8 mouse cellular contexts compared by ENCODE assay signal in the genomic region with DNA sequence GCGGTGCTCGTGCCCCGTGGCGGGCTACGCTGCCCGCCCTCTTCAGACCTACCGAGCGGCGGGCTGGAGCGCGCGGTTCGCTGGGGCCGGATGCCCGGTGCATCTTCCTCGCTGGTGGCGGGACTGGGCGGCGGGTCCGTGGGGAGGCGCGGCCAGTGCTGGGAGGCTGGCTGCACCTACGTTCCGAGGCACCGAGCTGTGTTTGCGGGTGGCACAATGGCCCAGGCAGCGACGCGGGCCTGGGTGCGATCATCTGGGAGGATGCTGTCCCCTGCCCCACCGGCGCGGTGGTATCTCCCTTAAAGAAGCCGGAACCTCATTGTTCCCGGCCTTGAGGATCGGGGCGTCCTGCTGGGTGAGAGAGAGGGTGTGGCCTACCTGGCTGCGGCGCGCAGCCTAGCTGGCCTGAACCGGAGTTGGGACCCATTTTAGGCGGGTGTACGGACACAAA. TPM values are rescaled to one million over a fixed set of nuclear protein-coding genes. Genes with fewer than 3 reads are reported as not detected.
DNase-seq lines count a peak whose midpoint lies in the region; ATAC-seq and TF ChIP-seq lines count a peak whose summit lies in the region.

A gene (minus strand): TSS at position 321 of the 451 bp plus-strand sequence.

- H3K9ac ChIP-seq in embryonic facial prominence, embryonic 11.5 days (replicated peaks; ENCODE audit: low read length), result peak within 1 kb of the TSS; percentile 99
- peak within 1 kb of the TSS; percentile 94 for H3K9ac ChIP-seq in heart, adult 2 months (ENCODE audit: low read depth, low read length)
- peak within 1 kb of the TSS; percentile 96 for H3K9ac ChIP-seq in limb, embryonic 14.5 days (ENCODE audit: low read depth, low read length, severe bottlenecking)
- H3K9ac ChIP-seq in midbrain, embryonic 16.5 days (ENCODE audit: low read depth, low read length), result peak within 1 kb of the TSS; percentile 100

- under 1% methylated on average over 43 of the region's 43 CpGs for WGBS in embryonic facial prominence, embryonic 11.5 days
- under 1% methylated on average over 43 of the region's 43 CpGs for WGBS in heart, adult 2 months
- 4% methylated on average over 33 of the region's 43 CpGs for WGBS in limb, embryonic 14.5 days
- WGBS in midbrain, embryonic 16.5 days, result under 1% methylated on average over 37 of the region's 43 CpGs

- H3K4me3 ChIP-seq in embryonic facial prominence, embryonic 11.5 days (ENCODE audit: low read depth, low read length), result peak within 1 kb of the TSS; percentile 98
- H3K4me3 ChIP-seq in heart, adult 2 months, result peak within 1 kb of the TSS; percentile 94
- peak within 1 kb of the TSS; percentile 100 for H3K4me3 ChIP-seq in limb, embryonic 14.5 days (replicated peaks; ENCODE audit: low read length)
- H3K4me3 ChIP-seq in midbrain, embryonic 16.5 days (ENCODE audit: low read depth, low read length), result peak within 1 kb of the TSS; percentile 81

- TF ChIP-seq POLR2A in heart, adult 2 months (IDR thresholded peaks at IDR 0.05; ENCODE audit: insufficient read depth, low read depth, low read length), result no peak
- TF ChIP-seq POLR2A in limb, embryonic 14.5 days (IDR thresholded peaks at IDR 0.05; ENCODE audit: borderline replicate concordance, extremely low read depth, insufficient read depth, insufficient read length), result 0 out of 2 replicates have a peak, but pooled peaks have one; percentile 36

- no peaks in the 10 kb centered on the region for H3K9me3 ChIP-seq in embryonic facial prominence, embryonic 11.5 days (replicated peaks; ENCODE audit: control insufficient read depth, low read length)
- H3K9me3 ChIP-seq in limb, embryonic 14.5 days (ENCODE audit: control insufficient read depth, low read length), result no peaks in the 10 kb centered on the region
- no peaks in the 10 kb centered on the region for H3K9me3 ChIP-seq in midbrain, embryonic 16.5 days (replicated peaks; ENCODE audit: control insufficient read depth, low read length, poor library complexity, severe bottlenecking)

- peak within 1 kb of the TSS; percentile 92 for H3K4me2 ChIP-seq in embryonic facial prominence, embryonic 11.5 days (ENCODE audit: low read depth, low read length)
- H3K4me2 ChIP-seq in limb, embryonic 14.5 days (replicated peaks; ENCODE audit: low read depth, low read length, severe bottlenecking), result peak within 1 kb of the TSS; percentile 86
- H3K4me2 ChIP-seq in midbrain, embryonic 16.5 days (ENCODE audit: low read length), result peak within 1 kb of the TSS; percentile 96

- no peak for TF ChIP-seq CTCF in heart, adult 2 months (IDR thresholded peaks at IDR 0.05)

- intact Hi-C loops in heart, adult 2 months (cut with DNase I), result loop anchor here (1.0 to 10.0 kb wide), 4 partner anchors 19 to 637 kb away; a partner anchor contains a TSS

- peak within 1 kb of the TSS; percentile 100 for H3K27ac ChIP-seq in embryonic facial prominence, embryonic 11.5 days (replicated peaks; ENCODE audit: low read depth, low read length)
- H3K27ac ChIP-seq in heart, adult 2 months, result peak within 1 kb of the TSS; percentile 94
- peak within 1 kb of the TSS; percentile 98 for H3K27ac ChIP-seq in limb, embryonic 14.5 days (replicated peaks; ENCODE audit: low read depth, low read length)
- H3K27ac ChIP-seq in midbrain, embryonic 16.5 days (ENCODE audit: low read length), result peak within 1 kb of the TSS; percentile 100

- 0 out of 2 replicates have a peak, but pooled peaks cover 2% of the 10 kb centered on the region for H3K4me1 ChIP-seq in embryonic facial prominence, embryonic 11.5 days (ENCODE audit: control insufficient read depth, insufficient read depth, low read length)
- H3K4me1 ChIP-seq in heart, adult 2 months (ENCODE audit: control insufficient read depth, insufficient read depth, low read length), result peaks cover 4% of the 10 kb centered on the region
- H3K4me1 ChIP-seq in limb, embryonic 14.5 days (ENCODE audit: control insufficient read depth, insufficient read depth, low read length), result peaks cover 8% of the 10 kb centered on the region
- H3K4me1 ChIP-seq in midbrain, embryonic 16.5 days (ENCODE audit: control insufficient read depth, insufficient read depth, low read length), result peaks cover 17% of the 10 kb centered on the region

- peaks cover 4% of the 10 kb centered on the region; the same call in 1 of the 2 replicates for H3K36me3 ChIP-seq in embryonic facial prominence, embryonic 11.5 days (replicated peaks; ENCODE audit: control insufficient read depth, insufficient read depth, low read depth, low read length)
- no peaks in the 10 kb centered on the region for H3K36me3 ChIP-seq in heart, adult 2 months (ENCODE audit: control insufficient read depth, insufficient read depth, low read length)
- peaks cover 17% of the 10 kb centered on the region for H3K36me3 ChIP-seq in limb, embryonic 14.5 days (ENCODE audit: control insufficient read depth, insufficient read depth, low read length)
- H3K36me3 ChIP-seq in midbrain, embryonic 16.5 days (ENCODE audit: control insufficient read depth, insufficient read depth, low read length), result no peaks in the 10 kb centered on the region; the same call in 1 of the 2 replicates

- no peaks in the 10 kb centered on the region for H3K79me2 ChIP-seq in heart, adult 2 months (replicated peaks; ENCODE audit: control insufficient read depth, insufficient read depth, low read length)

- TF ChIP-seq EP300 in heart, adult 2 months (IDR thresholded peaks at IDR 0.05; ENCODE audit: insufficient read depth, low read depth, low read length), result no peak

- peak; percentile 54 for ATAC-seq in embryonic facial prominence, embryonic 11.5 days (replicated peaks; ENCODE audit: insufficient number of reproducible peaks, low FRiP score, low TSS enrichment, low read depth)
- ATAC-seq in limb, embryonic 14.5 days (ENCODE audit: low FRiP score, low read depth), result peak; percentile 71
- peak; percentile 85 for ATAC-seq in midbrain, embryonic 16.5 days

- peak; percentile 91 for DNase-seq in 416B (ENCODE audit: low read depth)
- DNase-seq in adrenal gland, postnatal 14 days, result peak; percentile 90
- peak; percentile 88 for DNase-seq in embryonic facial prominence, embryonic 11.5 days (ENCODE audit: low spot score)
- DNase-seq in heart, adult 2 months, result peak in 1 of 2 experiments; percentile 83
- peak; percentile 71 to 73 for DNase-seq in kidney, adult 8-10 months
- DNase-seq in limb, embryonic 14.5 days (ENCODE audit: low spot score), result peak; percentile 76
- DNase-seq in spleen, postnatal 36 days (ENCODE audit: low spot score in 2 of 2), result peak; percentile 77 to 83

- no peaks in the 10 kb centered on the region for H3K27me3 ChIP-seq in embryonic facial prominence, embryonic 11.5 days (ENCODE audit: control insufficient read depth, insufficient read depth, low read length)
- H3K27me3 ChIP-seq in heart, adult 2 months (ENCODE audit: control insufficient read depth, insufficient read depth, low read length), result no peaks in the 10 kb centered on the region
- no peaks in the 10 kb centered on the region for H3K27me3 ChIP-seq in limb, embryonic 14.5 days (ENCODE audit: control insufficient read depth, insufficient read depth, low read length)
- H3K27me3 ChIP-seq in midbrain, embryonic 16.5 days (ENCODE audit: control insufficient read depth, insufficient read depth, low read depth, low read length), result no peaks in the 10 kb centered on the region

RNA-seq across cellular contexts. Expression of the gene that starts here (rescaled TPM):
- total RNA-seq in adrenal gland, postnatal 14 days (2021), result 18.1 and 20.7 TPM in 2 replicates
- polyA plus RNA-seq in embryonic facial prominence, embryonic 11.5 days (2014; fragmentation: Nextera tagmentation; extraction: Ambion mirVana), result 22.8 and 24.4 TPM in 2 replicates
- 1 to 10 TPM; 5.3 to 7.6 TPM for total RNA-seq in heart, adult 2 months (2021)
- 1.00 and 4.0 TPM in 2 replicates for polyA plus RNA-seq in heart, adult 2 months (2012; rRNA removed)
- polyA plus RNA-seq in limb, embryonic 14.5 days (2012; rRNA removed), result 8.9 and 9.6 TPM in 2 replicates
- 18.4 and 20.5 TPM in 2 replicates for polyA plus RNA-seq in limb, embryonic 14.5 days (2014; fragmentation: Nextera tagmentation; extraction: Ambion mirVana)
- 44.9 and 46.5 TPM in 2 replicates for polyA plus RNA-seq in midbrain, embryonic 16.5 days (2015; fragmentation: Nextera tagmentation; extraction: Ambion mirVana)
